Comparison of ENCODE assay signal across 12 mouse cellular contexts in genomic region chr7:145098335-145098734, GRCm38 (mm10).
DNase-seq lines count a peak whose midpoint lies in the region; ATAC-seq and TF ChIP-seq lines count a peak whose summit lies in the region.
"Had no signal": no experiment of that assay in that cellular context is flagged by ENCODE, and none has a peak within 500 bp of the region (broad histone marks: within the 10 kb centered on the region; RNA-seq: fewer than 3 reads in every experiment).

No protein-coding gene starts in this region.

- H3K4me2 ChIP-seq in intestine, postnatal 0 days (replicated peaks; ENCODE audit: low read depth): no peak overlapping the region
- no peak overlapping the region for H3K4me2 ChIP-seq in intestine, embryonic 15.5 days (replicated peaks)
- H3K4me2 ChIP-seq: limb, embryonic 15.5 days had no signal

- no peaks in the 10 kb centered on the region for H3K27me3 ChIP-seq in intestine, postnatal 0 days (replicated peaks; ENCODE audit: control insufficient read depth, insufficient read depth, low read length)
- no peaks in the 10 kb centered on the region for H3K27me3 ChIP-seq in intestine, embryonic 15.5 days (replicated peaks)
- peaks cover 10% of the 10 kb centered on the region for H3K27me3 ChIP-seq in G1E (ENCODE audit: insufficient read depth, low read length)
- H3K27me3 ChIP-seq in cerebellum, adult 2 months (ENCODE audit: control insufficient read depth, insufficient read depth, low read length): no peaks in the 10 kb centered on the region
- H3K27me3 ChIP-seq: limb, embryonic 15.5 days had no signal

- no peak overlapping the region for H3K27ac ChIP-seq in intestine, postnatal 0 days (ENCODE audit: low read depth, low read length)
- no peak overlapping the region for H3K27ac ChIP-seq in intestine, embryonic 15.5 days
- no peak overlapping the region for H3K27ac ChIP-seq in cerebellum, adult 2 months (ENCODE audit: insufficient read depth, low read length)
- H3K27ac ChIP-seq: limb, embryonic 15.5 days had no signal

- intact Hi-C loops in left cerebral cortex, postnatal 4 days (cut with DNase I): no loop called here

- 85% methylated on average over 6 of the region's 6 CpGs for WGBS in intestine, postnatal 0 days
- 86% methylated on average over 6 of the region's 6 CpGs for WGBS in intestine, embryonic 15.5 days
- WGBS in lung, adult 2 months: 78% methylated on average over 6 of the region's 6 CpGs
- WGBS in cerebellum, adult 2 months: 94% methylated on average over 6 of the region's 6 CpGs

- no peak overlapping the region for H3K4me3 ChIP-seq in intestine, postnatal 0 days (ENCODE audit: low read depth, low read length)
- no peak overlapping the region for H3K4me3 ChIP-seq in intestine, embryonic 15.5 days (replicated peaks)
- H3K4me3 ChIP-seq in G1E (ENCODE audit: low read depth, low read length): no peak overlapping the region
- no peak overlapping the region for H3K4me3 ChIP-seq in lung, adult 2 months (replicated peaks; ENCODE audit: extremely low read depth, low read depth, low read length)
- no peak overlapping the region for H3K4me3 ChIP-seq in cerebellum, adult 2 months (replicated peaks; ENCODE audit: insufficient read depth, low read depth, low read length)
- H3K4me3 ChIP-seq: limb, embryonic 15.5 days had no signal

- peak; percentile 80 for DNase-seq in 416B (ENCODE audit: low read depth)
- no peak for DNase-seq in G1E (ENCODE audit: low spot score)
- DNase-seq in lung, adult 2 months: peak; percentile 59
- DNase-seq in cerebellum, adult 2 months: no peak
- DNase-seq in left cerebral cortex, postnatal 4 days: no peak
- DNase-seq in embryo, embryonic 10.5 days (ENCODE audit: low spot score): no peak
- DNase-seq: cerebellum, adult 11 months; heart, postnatal 4 days; retina, postnatal 1 day had no signal

- no peak for TF ChIP-seq POLR2A in lung, adult 2 months (IDR thresholded peaks at IDR 0.05; ENCODE audit: borderline replicate concordance, extremely low read depth, low read depth, low read length)
- TF ChIP-seq POLR2A in cerebellum, adult 2 months (IDR thresholded peaks at IDR 0.05; ENCODE audit: borderline replicate concordance, insufficient read depth, low read length): no peak

- no peak overlapping the region for H3K9ac ChIP-seq in intestine, postnatal 0 days (ENCODE audit: low read depth, low read length)
- H3K9ac ChIP-seq in intestine, embryonic 15.5 days: no peak overlapping the region
- H3K9ac ChIP-seq: limb, embryonic 15.5 days had no signal

- H3K36me3 ChIP-seq in intestine, postnatal 0 days (ENCODE audit: control insufficient read depth, insufficient read depth): no peaks in the 10 kb centered on the region
- H3K36me3 ChIP-seq in intestine, embryonic 15.5 days: no peaks in the 10 kb centered on the region
- H3K36me3 ChIP-seq in G1E (replicated peaks): no peaks in the 10 kb centered on the region
- H3K36me3 ChIP-seq: limb, embryonic 15.5 days had no signal

- no peak for ATAC-seq in intestine, postnatal 0 days
- ATAC-seq in intestine, embryonic 15.5 days: no peak
- no peak for ATAC-seq in G1E (ENCODE audit: extremely low read depth, insufficient number of reproducible peaks, low FRiP score, poor library complexity, severe bottlenecking)

- TF ChIP-seq CTCF in intestine, postnatal 0 days (IDR thresholded peaks at IDR 0.05; ENCODE audit: low read depth): peak; percentile 80
- peak; percentile 51 for TF ChIP-seq CTCF in G1E (IDR thresholded peaks at IDR 0.05; ENCODE audit: low read depth, low read length)
- TF ChIP-seq CTCF in lung, adult 2 months (IDR thresholded peaks at IDR 0.05; ENCODE audit: insufficient read depth, low read length): peak; percentile 69
- no peak for TF ChIP-seq CTCF in cerebellum, adult 2 months (IDR thresholded peaks at IDR 0.05; ENCODE audit: borderline replicate concordance, insufficient read depth, low read depth, low read length)

- 0 out of 2 replicates have a peak, but pooled peaks cover 2% of the 10 kb centered on the region for H3K4me1 ChIP-seq in intestine, postnatal 0 days (replicated peaks; ENCODE audit: control insufficient read depth, insufficient read depth, low read length)
- H3K4me1 ChIP-seq in intestine, embryonic 15.5 days (replicated peaks): peaks cover 3% of the 10 kb centered on the region; the same call in 1 of the 2 replicates
- no peaks in the 10 kb centered on the region for H3K4me1 ChIP-seq in G1E (ENCODE audit: insufficient read depth, low read depth, low read length)
- peaks cover 4% of the 10 kb centered on the region; the same call in 1 of the 2 replicates for H3K4me1 ChIP-seq in lung, adult 2 months (ENCODE audit: control insufficient read depth, insufficient read depth, low read length)
- H3K4me1 ChIP-seq in cerebellum, adult 2 months (ENCODE audit: control insufficient read depth, insufficient read depth, low read length): no peaks in the 10 kb centered on the region; the same call in 1 of the 2 replicates

- H3K9me3 ChIP-seq in intestine, postnatal 0 days (ENCODE audit: control insufficient read depth): no peaks in the 10 kb centered on the region
- H3K9me3 ChIP-seq in intestine, embryonic 15.5 days: no peaks in the 10 kb centered on the region
- no peaks in the 10 kb centered on the region for H3K9me3 ChIP-seq in G1E (replicated peaks)
- H3K9me3 ChIP-seq: limb, embryonic 15.5 days had no signal

Comparison
In these comparisons a context has a peak if more than half of its experiments do, and no peak if none do; other contexts are left out.
1. DNase-seq: peak in 416B (single experiment) and lung, adult 2 months (single experiment); none in G1E (single experiment), cerebellum, adult 2 months (0 of 2), left cerebral cortex, postnatal 4 days (single experiment) and embryo, embryonic 10.5 days (single experiment).